Mouse (Mus musculus) kidney, embryonic 15.5 days (tissue): ENCODE results near the gene Gjd2. TPM values are rescaled to one million over a fixed set of nuclear protein-coding genes. Genes with fewer than 3 reads are reported as not detected.
A peak's percentile ranks its signal among the peaks of the same experiment; 100 is the strongest.

Source experiments
- ATAC-seq: fragments of 200-750 bp; cut with Nextera tagmentation; replicated peaks from 2 replicates; pipeline ENCODE4 v1.8.0; 2017; ENCODE audit warnings: moderate TSS enrichment; ENCODE audit not compliant: low FRiP score
- H3K27ac ChIP-seq: fragments of 300-500 bp; sonication (generic); 2 replicates; pipeline ENCODE4 v1.5.1; 2015; ENCODE audit warnings: mild to moderate bottlenecking, inconsistent platforms
- H3K27me3 ChIP-seq: fragments of 300-500 bp; sonication (generic); 2 replicates; pipeline ENCODE4 v1.6.1; 2015; ENCODE audit warnings: inconsistent platforms
- H3K36me3 ChIP-seq: fragments of 300-500 bp; sonication (generic); 2 replicates; pipeline ENCODE4 v1.6.1; 2015; ENCODE audit warnings: inconsistent platforms
- H3K4me1 ChIP-seq: fragments of 300-500 bp; sonication (generic); 2 replicates; pipeline ENCODE4 v1.6.1; 2015; ENCODE audit warnings: inconsistent platforms
- H3K4me2 ChIP-seq: fragments of 300-500 bp; sonication (generic); 2 replicates; pipeline ENCODE4 v1.6.1; 2015; ENCODE audit warnings: moderate library complexity, mild to moderate bottlenecking, inconsistent platforms
- H3K4me3 ChIP-seq: fragments of 300-500 bp; sonication (generic); replicated peaks from 2 replicates; pipeline ENCODE4 v1.5.1; 2015; ENCODE audit warnings: mild to moderate bottlenecking, inconsistent platforms
- H3K9ac ChIP-seq: fragments of 300-500 bp; sonication (generic); 2 replicates; pipeline ENCODE4 v1.6.1; 2015; ENCODE audit warnings: mild to moderate bottlenecking, inconsistent platforms
- H3K9me3 ChIP-seq: fragments of 300-500 bp; sonication (generic); replicated peaks from 2 replicates; pipeline ENCODE4 v1.6.1; 2016; ENCODE audit warnings: inconsistent platforms
- WGBS: fragments of 180-500 bp; shearing (Covaris S2); methylation state at CpG from one replicate; pipeline ENCODE4 v1.1.7; 2015; ENCODE audit warnings: mixed read lengths; 5-methylcytosine and 5-hydroxymethylcytosine counted together
- polyA plus RNA-seq: library from polyadenylated mRNA; unstranded; fragments of >200 nt; fragmentation: Nextera tagmentation; extraction: Ambion mirVana; gene quantifications from 2 replicates; pipeline ENCODE4 v1.2.1, GENCODE M21; 2015

The Gjd2 gene
- polyA plus RNA-seq, 1 experiment from 2014 or later: 0.38 TPM

DNA sequence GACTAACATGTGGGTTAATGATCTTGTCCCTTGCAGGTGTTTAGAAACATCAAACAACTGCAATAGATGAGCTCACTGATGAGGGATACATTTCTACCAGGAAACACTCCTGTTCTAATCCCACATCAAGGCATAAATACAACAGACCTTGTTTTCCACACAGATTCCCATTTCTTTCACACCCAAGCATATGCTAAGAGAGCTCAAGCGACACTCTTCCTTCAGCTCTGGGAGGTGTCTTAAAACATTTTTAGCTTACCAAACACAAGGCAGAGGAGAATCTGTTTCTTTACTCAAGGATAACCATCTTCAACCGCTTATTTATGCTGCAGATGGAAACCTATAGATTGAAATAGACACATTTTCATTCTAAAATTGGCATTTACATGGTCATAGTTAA, 5.1 kb downstream of the Gjd2 start:
- no peaks in the 10 kb centered on the region for H3K9me3 ChIP-seq
- no peak overlapping the region for H3K9ac ChIP-seq
- ATAC-seq: no peak
- WGBS: 83% methylated on average over 2 of the region's 2 CpGs
- peaks cover 5% of the 10 kb centered on the region for H3K4me1 ChIP-seq
- H3K4me3 ChIP-seq: no peak overlapping the region
- peaks cover 29% of the 10 kb centered on the region for H3K27me3 ChIP-seq
- no peak overlapping the region for H3K4me2 ChIP-seq
- no peaks in the 10 kb centered on the region for H3K36me3 ChIP-seq
- no peak overlapping the region for H3K27ac ChIP-seq

DNA sequence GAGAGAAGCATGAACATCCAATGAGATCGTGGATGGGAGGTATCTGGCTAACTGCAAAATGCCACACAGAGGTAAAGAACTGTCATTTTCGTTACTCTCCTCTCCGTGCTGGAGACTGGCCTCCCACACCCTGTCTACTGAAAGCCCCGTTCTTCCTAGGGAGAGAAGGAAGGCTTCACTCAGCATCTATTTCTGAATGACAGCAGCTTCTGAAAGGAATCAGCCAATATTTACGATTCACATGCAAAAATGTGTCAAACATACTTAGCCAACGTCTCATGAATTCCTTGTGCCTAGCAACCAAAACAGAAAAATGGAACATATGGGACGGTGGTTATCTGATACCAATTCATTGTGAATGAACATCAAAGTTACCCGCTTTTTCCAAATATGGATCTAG, 15.9 kb downstream of the Gjd2 start:
- H3K9ac ChIP-seq: no peak overlapping the region

DNA sequence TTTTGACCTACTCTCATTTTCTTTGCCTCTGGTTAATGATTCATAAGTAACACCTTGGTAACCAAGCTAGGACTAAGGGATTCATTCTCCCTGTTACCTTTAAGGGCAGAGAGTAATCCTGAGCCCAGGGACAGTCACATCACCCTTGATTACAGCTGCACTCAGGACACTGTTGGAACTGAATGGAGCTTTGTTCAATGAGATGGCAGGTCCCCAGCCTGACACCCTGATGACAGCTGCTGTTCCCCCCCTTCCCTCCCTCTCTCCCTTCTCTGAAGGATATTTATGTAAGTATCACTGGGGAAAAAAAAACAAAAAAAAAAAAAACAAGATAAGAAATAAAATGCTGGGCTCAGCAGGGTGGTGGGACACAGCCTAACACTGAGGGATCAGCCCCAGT, 16.5 kb downstream of the Gjd2 start:
- Histone ChIP-seq H3K9me3 (no peaks in the 10 kb centered on the region), H3K36me3 (no peaks in the 10 kb centered on the region), H3K4me2 (no peak overlapping the region), H3K27ac (no peak overlapping the region), H3K27me3 (peaks cover 8% of the 10 kb centered on the region; the same call in 1 of the 2 replicates), H3K9ac (no peak overlapping the region), H3K4me1 (no peaks in the 10 kb centered on the region), H3K4me3 (no peak overlapping the region)
- no peak for ATAC-seq

More for the DNA sequence above, 15.9 kb downstream of the Gjd2 start:
- WGBS: 77% methylated on average over 8 of the region's 8 CpGs
- Histone ChIP-seq H3K4me1 (no peaks in the 10 kb centered on the region), H3K4me3 (no peak overlapping the region), H3K27me3 (peaks cover 4% of the 10 kb centered on the region; the same call in 1 of the 2 replicates), H3K36me3 (no peaks in the 10 kb centered on the region), H3K9me3 (no peaks in the 10 kb centered on the region), H3K4me2 (no peak overlapping the region), H3K27ac (no peak overlapping the region)
- no peak for ATAC-seq

DNA sequence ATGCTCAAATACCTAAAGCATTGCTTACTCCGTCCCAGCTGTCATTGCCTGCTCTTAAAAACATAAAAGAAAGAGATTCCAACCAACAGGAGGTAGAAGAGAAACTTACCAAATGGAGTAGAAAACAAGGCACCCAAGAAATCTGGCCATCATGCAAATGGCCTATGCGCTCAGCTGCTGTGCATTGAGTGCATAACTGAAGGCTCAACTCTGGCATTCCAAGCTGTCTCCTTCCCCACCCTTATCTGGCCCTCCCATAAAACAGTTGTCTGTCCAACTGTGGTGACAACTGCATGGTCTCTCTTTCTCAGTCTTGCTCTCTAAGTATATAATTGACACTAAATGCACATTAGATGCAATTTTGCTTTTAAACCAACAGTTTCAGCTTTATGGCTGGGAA, 28.5 kb downstream of the Gjd2 start:
- WGBS: 91% methylated on average over 2 of the region's 2 CpGs

DNA sequence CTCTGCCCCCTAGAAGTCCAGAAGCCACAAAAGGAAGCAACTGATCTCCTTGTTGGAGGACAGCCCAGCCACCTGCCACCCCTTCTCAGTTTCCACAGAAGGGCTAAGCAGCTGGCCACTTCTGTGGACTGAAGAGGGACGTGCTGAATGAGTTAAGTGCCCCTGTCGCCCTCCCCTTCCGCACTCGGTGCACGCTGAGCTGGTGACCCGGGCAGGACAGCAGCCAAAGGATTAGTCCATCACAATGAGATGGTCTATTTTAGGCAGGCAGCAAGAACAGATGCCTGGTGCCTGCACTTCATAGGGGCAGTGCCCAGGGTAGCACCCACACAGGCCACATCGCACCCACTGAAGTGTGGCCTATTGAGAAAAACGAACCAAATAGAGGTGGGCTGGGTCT, 32.8 kb downstream of the Gjd2 start:
- ATAC-seq: peak; percentile 87
- Histone ChIP-seq H3K4me3 (no peak overlapping the region), H3K36me3 (no peaks in the 10 kb centered on the region), H3K9ac (no peak overlapping the region), H3K27ac (no peak overlapping the region), H3K4me1 (no peaks in the 10 kb centered on the region), H3K9me3 (no peaks in the 10 kb centered on the region), H3K4me2 (no peak overlapping the region), H3K27me3 (no peaks in the 10 kb centered on the region)
- 39% methylated on average over 8 of the region's 8 CpGs for WGBS

More for the DNA sequence above, 28.5 kb downstream of the Gjd2 start:
- Histone ChIP-seq H3K9me3 (no peaks in the 10 kb centered on the region), H3K27ac (no peak overlapping the region), H3K36me3 (no peaks in the 10 kb centered on the region), H3K4me1 (no peaks in the 10 kb centered on the region), H3K27me3 (no peaks in the 10 kb centered on the region), H3K9ac (no peak overlapping the region), H3K4me3 (no peak overlapping the region), H3K4me2 (no peak overlapping the region)
- no peak for ATAC-seq

DNA sequence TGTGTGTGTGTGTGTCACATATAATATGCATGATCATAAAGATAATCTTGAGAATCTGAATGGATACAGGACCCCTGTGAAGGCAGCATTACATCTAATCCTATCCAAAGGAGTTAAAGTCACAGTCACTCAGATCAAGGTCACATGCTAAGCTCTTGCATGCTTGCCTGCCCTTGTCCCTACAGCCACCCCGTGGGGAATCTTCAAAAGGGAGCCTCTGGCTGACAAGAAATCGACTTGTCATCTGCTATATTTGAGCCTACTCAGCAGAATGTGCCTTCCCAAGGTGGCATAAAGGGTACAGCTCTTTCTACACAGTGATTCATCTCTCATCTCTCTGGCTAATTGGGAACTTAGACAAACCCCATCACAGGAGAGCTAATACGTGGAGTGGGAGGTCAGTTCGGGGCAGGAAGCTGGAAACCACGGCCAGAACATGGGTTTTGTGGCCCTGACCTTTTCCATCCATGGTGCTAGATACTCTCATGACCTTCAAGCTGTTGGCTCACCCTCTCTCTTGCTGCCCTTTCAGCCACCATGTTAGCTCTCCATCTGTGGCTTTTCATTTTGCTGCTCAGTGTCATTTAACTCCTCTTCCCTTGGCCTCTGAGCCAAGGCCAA, 35.2 kb downstream of the Gjd2 start:
- Histone ChIP-seq H3K4me2 (no peak overlapping the region), H3K27ac (no peak overlapping the region), H3K9ac (no peak overlapping the region), H3K36me3 (no peaks in the 10 kb centered on the region), H3K4me3 (no peak overlapping the region), H3K27me3 (no peaks in the 10 kb centered on the region), H3K4me1 (no peaks in the 10 kb centered on the region), H3K9me3 (no peaks in the 10 kb centered on the region)
- WGBS: 67% methylated on average over 5 of the region's 5 CpGs
- no peak for ATAC-seq

DNA sequence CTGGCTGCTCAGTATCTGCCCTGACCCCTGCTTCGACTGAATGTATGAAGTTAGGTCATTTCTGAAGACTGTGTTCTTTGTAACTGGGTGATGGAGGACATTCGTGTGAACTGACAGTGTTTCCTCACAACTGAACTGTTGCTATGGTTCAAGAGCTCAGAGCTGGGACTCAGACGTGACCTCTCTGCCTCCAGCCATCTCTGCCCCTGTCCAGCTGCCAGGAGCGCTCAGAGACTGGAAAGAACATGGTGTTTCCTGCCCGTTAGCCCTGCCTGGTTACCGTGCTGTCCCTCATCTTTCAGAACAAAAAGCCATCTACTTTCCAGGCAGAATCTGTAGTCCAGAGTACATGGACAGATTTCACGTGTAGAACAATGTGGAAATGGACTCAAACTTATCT, 39.5 kb downstream of the Gjd2 start:
- Histone ChIP-seq H3K27me3 (no peaks in the 10 kb centered on the region), H3K9ac (no peak overlapping the region), H3K36me3 (no peaks in the 10 kb centered on the region), H3K4me2 (no peak overlapping the region), H3K4me1 (no peaks in the 10 kb centered on the region), H3K27ac (no peak overlapping the region), H3K4me3 (no peak overlapping the region), H3K9me3 (no peaks in the 10 kb centered on the region)
- no peak for ATAC-seq
- WGBS: 58% methylated on average over 7 of the region's 7 CpGs

DNA sequence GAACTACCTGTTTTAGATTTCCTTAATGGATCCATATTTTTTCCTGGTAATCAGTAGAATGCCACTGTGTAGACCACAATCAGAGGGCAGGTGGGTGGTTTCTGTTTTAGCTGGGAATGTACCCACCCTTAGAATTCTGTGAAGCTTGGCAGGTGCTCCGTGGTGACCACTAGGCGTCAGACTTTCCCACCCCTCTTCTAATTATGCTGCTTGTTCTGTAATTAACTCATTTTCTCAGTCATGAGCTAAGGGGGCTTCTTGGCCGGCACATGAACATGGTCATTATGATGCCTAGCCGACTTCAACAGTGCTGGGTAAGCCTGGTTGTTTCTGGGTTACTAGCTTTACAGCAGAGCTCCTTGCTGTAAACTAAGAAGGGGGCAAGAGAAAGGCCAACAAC, 47.0 kb downstream of the Gjd2 start:
- no peak overlapping the region for H3K4me3 ChIP-seq
- no peaks in the 10 kb centered on the region for H3K4me1 ChIP-seq
- ATAC-seq: no peak
- no peaks in the 10 kb centered on the region for H3K9me3 ChIP-seq
- H3K27me3 ChIP-seq: no peaks in the 10 kb centered on the region
- no peak overlapping the region for H3K9ac ChIP-seq
- no peak overlapping the region for H3K4me2 ChIP-seq
- H3K27ac ChIP-seq: no peak overlapping the region
- no peaks in the 10 kb centered on the region for H3K36me3 ChIP-seq
- WGBS: 23% methylated on average over 4 of the region's 4 CpGs

Other genes starting within 250 kb of the Gjd2 start
- 5.2 and 8.6 TPM in 2 replicates for gene Scg5, start 184.5 kb downstream of the Gjd2 start, polyA plus RNA-seq
- gene Arhgap11a, start 165.0 kb downstream of the Gjd2 start, polyA plus RNA-seq: 29.0 and 29.9 TPM in 2 replicates
- 101 and 151 TPM in 2 replicates for gene Actc1, start 39.9 kb upstream of the Gjd2 start, polyA plus RNA-seq
- 43.8 and 46.4 TPM in 2 replicates for gene Aqr, start 173.4 kb upstream of the Gjd2 start, polyA plus RNA-seq
- 4.6 and 5.0 TPM in 2 replicates for gene Zfp770, start 187.8 kb upstream of the Gjd2 start, polyA plus RNA-seq